Mouse (Mus musculus): ENCODE data around the gene Eif3g.

Gene Eif3g

DNA sequence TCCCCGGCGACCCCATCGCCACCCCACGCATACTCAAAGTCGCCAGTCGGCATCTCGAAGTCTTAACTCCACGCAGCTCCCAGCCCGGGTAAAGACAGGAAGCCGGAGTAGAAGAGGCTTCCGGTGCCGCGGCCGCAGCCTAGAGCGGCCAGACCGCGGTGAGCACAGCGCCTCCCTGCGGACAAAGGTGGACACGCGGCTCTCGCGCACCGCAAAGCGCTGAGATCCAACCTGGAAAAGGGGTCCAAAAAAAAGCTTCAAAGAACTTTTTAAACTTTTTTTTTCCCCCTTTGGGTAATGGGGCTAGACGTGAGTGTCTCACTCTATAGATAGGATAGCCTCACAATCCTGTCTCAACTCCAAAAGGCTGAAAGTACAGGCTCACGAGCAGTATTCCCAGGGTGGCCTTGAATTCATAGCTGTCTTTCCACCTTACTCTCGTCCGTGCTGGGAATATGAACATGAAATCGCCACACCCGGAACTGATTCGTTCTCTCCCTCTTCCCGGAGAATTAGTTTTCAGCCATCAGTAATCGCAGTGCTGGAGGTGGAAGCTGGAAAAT, at the start of gene Eif3g:
Eif3g (minus strand) TSS at position 113 of the 563 bp plus-strand sequence.
- peak; percentile 86 for DNase-seq (ENCODE audit: low read depth, low spot score)

- DNase-seq (ENCODE audit: low read depth, low spot score) = no peak
Measured at GRCm38 (mm10) chr9:20946066-20946880, 47.9 kb upstream of the Eif3g start.

DNA sequence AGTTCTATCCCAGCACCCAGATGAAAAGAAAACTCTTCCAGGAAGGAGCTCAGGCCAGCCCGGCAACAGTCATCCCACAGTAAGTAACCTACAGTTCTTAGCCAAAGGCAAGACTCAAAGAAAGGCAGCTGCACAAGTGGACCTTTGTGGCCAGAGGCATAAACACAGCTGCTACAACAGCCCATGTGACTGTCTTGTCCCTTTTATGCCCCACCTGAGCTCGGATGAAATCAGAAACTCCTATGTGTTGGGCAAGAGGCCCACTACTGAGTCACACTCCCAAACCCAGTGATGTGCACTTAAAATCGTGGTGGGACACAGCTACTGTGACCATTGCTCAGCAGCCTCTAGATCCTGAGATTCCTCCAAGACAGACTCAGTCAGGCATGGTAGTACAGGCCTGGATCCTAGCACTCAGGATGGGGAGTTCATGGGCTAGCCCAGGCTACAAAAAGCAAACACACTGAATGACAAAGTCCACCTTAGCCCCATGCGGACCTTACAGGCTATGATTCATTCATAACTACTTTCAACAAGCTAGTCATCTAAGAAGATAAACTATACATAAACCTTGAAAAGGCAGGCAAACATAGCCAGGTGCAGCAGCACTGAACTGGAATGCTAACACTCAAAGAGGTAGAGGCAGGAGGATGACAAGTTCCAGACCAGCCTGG, 46.4 kb upstream of the Eif3g start:
- no peak for DNase-seq (ENCODE audit: low read depth, low spot score)

GRCm38 (mm10) chr9:20943911-20944310, 45.5 kb upstream of the Eif3g start:
- no peak for DNase-seq (ENCODE audit: low read depth, low spot score)

GRCm38 (mm10) chr9:20943396-20943795, 45.0 kb upstream of the Eif3g start:
- no peak for DNase-seq (ENCODE audit: low read depth, low spot score)

DNA sequence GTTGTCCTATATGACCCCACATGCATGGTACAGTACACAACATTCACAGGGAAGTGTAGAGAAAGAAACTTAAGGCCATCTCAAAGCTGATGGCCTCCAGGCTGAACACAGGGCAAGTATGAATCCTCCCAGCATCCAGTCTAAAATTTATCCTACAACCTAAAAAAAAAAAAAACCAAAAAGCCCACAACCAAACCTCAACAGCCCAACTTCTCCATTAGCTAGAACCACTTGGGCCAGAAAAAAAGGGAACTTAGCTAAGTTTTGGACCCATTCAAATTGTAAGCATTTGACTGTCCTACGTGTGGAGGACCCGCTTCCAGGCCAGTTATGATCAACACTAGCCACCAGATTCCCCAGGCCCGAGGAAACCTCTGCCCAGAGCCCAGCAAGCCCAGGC, 24.8 kb upstream of the Eif3g start:
- no peak for DNase-seq (ENCODE audit: low read depth, low spot score)

DNA sequence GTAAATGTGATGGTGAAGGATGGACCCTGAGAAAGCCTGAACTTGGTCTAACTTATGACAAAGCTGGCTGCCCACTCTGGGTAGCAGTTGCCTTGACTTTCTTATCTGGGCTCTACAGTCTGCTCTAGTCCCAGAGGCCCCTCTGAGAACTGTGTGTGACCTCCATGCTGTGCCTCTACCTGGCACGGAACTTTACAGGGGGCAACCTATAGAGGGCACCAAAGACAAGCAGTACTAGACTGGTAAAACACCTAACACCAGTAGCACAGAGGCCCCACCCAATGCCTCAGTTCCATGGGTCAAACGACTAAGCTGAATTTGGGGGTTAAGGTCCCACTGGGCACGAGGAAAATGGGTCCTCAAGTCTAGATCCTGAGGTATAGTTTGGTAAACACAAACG, 17.7 kb upstream of the Eif3g start:
- peak; percentile 49 for DNase-seq (ENCODE audit: low read depth, low spot score)

DNA sequence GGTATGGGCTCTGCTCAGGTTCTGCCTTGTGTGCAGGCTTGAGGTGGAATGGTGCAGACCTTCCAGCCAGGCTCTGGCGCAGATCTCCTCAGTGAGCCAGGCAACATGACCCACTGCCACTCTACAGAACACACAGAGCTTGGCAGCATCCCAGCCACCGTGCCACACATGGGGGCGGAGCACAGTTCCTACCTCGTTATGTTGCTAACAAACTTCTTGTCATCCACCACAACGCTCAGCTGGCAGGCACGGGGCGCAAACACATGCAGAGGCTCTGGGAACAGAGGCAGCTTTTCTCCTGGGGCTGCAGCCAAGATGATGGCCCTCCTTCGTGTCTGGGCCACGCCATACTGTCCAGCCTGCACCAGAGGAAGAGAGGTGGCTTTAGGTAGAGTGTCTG, 11.5 kb upstream of the Eif3g start:
- DNase-seq (ENCODE audit: low read depth, low spot score) = no peak

GRCm38 (mm10) chr9:20902174-20902491, 3.7 kb upstream of the Eif3g start:
- DNase-seq (ENCODE audit: low read depth, low spot score) = no peak

DNA sequence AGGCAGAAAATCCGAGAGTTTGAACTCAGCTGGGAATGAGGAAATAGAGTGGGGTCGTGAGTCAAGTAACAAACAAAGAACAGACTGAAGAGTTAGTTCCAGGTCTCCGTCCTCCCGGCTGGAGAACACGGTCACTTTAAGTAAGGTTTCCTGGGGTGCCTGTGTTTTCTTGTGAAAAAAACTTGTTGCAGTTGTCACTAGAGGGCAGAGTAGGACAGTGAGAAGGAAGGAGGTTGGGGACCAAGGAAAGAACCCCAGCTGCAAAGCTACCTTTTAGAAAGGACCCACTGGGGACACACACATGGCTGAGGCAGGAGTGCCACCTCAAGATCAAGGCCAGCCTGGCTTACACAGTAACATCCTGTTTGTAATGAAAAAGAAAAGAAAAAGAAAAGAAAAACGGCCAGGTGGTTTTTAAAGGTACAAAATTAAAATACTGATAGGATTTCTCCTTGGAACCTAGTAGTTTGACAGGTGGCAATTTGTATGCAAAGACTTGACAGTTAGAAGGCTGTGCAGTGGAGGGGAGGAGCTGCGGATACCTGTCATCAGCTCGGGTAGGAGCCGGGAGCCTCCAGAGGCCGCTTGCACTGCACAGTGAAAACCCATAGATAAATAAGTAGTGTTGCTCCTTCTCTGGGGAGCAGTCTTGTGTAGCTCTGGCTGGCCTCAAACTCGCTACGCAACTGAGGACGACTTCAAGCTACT, 3.2 kb upstream of the Eif3g start:
- peak; percentile 72 for DNase-seq (ENCODE audit: low read depth, low spot score)

- peak; percentile 12 for DNase-seq (ENCODE audit: low read depth, low spot score)
Measured at GRCm38 (mm10) chr9:20897736-20898510, 500 bp downstream of the Eif3g start.

- DNase-seq (ENCODE audit: low read depth, low spot score) = no peak
Measured at GRCm38 (mm10) chr9:20895382-20895781, 3.0 kb downstream of the Eif3g start.

- no peak for DNase-seq (ENCODE audit: low read depth, low spot score)
Measured at GRCm38 (mm10) chr9:20894629-20895028, 3.8 kb downstream of the Eif3g start.

DNA sequence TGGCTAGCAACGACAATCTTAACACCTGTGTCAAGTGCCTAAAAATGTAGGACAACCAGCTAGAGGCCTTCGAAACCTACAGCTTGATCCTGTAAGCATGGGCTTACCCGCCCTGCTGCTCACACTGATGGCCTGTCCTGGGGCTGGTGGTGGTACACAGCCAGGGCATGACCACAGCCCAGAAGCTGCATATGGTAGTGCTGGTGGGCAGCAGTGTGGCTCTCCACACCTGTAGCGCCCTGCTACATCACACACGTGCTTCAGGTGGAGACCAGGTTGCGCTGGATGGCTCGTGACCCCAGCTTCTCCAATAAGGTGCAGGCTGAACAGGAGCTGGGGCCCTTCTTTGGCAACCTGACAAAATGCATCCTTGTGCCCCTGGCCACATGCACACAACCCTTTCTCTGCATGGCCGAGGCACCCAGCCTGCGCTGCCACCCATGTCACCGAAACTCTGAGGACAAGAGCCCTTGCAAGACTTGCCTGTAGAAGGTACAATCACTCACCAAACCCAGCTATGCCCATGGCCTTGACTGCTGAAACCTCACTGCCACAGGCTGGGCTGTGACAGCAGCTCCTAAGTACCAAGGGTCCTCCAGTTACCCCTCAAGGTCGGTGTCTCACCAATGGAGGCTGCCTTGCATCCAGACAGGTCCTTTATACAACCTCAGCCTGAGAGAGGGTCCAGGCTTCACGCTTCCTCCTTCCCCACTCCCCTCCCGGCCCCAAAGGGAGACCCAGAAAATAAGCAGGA, 4.7 kb downstream of the Eif3g start:
- peak; percentile 16 for DNase-seq (ENCODE audit: low read depth, low spot score)

- peak; percentile 36 for DNase-seq (ENCODE audit: low read depth, low spot score)
Measured at GRCm38 (mm10) chr9:20893069-20893468, 5.4 kb downstream of the Eif3g start.

GRCm38 (mm10) chr9:20892104-20892653, 6.2 kb downstream of the Eif3g start:
- peak; percentile 36 for DNase-seq (ENCODE audit: low read depth, low spot score)

DNA sequence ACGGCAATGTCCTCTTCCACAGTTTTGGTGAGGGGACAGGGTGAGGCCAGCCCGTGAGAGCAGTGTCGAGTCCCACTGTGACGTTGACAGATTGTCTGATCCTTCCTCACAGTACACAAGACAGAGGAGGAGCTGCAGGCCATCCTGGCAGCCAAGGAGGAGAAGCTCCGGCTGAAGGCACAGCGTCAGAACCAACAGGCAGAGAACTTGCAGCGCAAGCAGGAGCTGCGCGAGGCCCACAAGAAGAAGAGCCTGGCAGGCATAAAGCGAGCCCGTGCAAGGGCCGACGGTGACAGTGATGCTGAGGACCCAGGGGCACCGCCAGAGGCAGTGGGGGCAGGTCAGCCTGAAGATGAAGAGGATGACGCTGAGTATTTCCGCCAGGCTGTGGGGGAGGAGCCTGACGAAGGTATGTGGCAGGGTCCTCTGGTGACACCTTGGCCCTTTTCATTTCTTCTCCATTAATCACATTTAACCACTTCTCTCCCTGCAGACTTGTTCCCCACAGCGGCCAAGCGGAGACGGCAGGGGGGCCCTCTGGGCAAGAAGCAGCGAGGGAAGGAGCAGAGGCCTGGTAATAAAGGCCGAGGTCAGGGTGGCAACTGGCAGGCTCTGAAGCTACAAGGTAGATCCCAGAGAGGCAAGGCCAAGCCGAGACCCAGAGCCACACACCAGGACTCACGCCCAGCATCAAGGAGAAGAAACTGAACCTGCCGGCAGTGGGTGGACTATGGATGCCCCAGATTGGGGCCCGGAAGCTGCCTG, 6.9 kb downstream of the Eif3g start:
- no peak for DNase-seq (ENCODE audit: low read depth, low spot score)

- DNase-seq (ENCODE audit: low read depth, low spot score) = no peak
Measured at GRCm38 (mm10) chr9:20890411-20890810, 8.0 kb downstream of the Eif3g start.

Measured in A20 (cell line).